Mouse (Mus musculus): ENCODE data around the gene Hoxa6.

The Hoxa6 gene

DNA sequence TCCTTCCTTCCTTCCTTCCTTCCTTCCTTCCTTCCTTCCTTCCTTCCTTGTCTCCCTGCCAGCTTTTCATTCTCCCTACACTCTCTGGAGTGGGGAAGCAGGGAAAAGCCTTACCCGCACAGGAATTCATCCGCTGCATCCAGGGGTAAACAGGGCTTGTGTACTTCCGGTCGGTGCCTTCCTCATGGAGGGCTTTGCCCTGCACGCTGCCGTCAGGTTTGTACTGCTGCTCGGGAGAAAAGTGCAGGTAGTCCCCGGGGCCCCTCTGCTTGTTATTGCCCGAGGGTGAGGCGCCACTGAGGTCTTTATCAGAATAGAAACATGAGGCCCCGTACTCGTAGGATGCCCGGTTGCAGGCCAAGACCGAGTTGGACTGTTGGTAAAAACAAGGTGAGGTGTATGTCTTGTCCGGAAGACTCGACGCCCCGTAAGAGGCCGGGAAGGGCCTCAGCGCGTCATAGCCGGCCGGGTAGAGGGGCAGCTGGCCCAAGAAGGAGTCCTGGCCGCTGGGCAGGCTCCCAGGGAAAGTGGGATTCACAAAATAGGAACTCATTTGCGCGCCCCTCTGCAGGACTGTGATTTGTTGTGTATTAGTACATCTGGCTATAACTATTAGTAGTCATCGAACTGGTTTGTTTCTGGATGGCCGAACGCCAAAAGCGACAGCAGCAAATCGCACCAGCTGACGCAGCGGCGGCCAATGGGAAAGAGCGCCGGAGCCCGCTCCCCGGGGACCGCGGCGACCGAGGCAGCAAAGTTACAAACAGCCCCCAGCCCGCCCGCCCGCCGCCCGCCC lies at the start of gene Hoxa6:
Hoxa6 (minus strand) TSS at position 651 of the 796 bp plus-strand sequence.
- no peak for DNase-seq (ENCODE audit: low spot score)

GRCm38 (mm10) chr6:52256956-52257355 lies 48.4 kb upstream of the Hoxa6 start:
- no peak for DNase-seq (ENCODE audit: low spot score)

DNA sequence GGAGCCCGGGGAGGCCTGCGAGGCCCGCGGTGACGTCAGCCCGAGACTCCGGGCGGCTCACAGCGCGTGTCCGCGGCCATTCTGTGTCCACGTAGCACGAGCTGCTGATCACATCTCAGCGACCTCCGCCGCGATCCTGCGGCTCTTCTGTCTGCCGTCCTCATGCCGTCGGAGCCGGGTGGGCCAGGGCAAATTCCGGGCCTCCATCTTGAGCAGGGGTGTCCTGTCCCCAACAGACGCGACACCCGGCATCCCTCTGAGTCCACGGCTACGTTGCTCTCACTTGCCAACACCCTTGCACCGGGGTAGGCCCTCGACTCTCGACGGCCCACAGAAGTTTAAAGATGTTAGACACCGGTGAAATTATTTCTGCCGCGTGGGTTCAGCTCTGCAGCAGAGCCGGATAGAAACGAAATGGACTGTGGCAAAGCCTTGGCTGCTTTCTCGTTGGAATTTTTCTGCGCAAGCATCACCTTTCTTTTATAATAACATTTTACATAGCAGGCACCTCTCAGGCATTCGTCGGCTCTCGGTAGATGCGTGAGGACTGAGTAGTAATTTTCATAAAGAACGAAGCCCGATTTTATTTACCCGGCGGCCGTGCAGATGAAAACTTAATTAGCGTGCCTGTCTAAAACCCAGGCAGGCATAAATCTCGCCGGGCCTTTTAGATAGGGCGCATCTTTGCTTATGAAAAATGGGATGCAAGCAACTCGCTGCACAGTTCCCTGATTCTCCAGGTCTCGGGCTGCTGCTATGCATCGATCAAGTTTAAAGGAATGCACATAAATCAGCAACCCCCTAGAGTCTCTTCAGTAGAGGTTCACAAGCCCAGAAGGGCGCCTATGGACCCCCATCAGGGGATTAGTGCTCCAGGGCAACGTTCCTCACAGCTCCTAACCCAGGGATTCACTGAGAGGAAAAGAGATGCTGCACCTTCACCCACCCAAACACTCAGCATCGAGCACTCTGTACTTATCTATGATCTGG lies 45.3 kb upstream of the Hoxa6 start:
- no peak for DNase-seq (ENCODE audit: low spot score)

DNA sequence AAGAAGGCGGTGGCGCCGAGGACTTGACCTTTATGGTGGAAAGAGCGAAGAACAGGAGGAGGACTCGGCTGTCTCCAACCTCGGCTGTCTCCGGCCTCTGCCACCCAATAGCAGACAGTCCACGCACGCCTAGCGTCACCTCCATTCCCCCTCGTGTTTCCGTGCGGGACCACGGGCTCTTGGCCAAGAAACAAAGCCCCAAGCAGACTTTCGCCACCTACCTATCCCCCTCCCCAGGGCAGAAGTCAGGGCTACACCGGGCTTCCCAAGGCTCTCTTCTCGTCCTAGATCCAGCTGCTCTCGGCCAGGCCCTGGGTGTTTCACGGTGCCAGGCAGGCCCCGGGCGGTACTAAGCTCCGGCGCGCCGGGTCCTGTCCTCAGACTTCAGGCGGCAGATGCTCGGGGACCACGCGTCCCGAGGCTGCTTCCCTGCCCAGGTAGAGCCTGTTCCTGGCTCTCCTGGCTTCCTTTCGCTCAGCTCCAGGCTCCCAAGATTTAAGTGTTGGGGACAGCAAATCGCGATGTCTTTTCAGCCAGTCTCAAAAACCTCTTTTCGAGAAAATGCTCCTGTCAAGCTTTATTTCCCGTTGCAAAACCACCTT lies 44.4 kb upstream of the Hoxa6 start:
- DNase-seq (ENCODE audit: low spot score), result no peak

GRCm38 (mm10) chr6:52252016-52252774 lies 43.7 kb upstream of the Hoxa6 start:
- DNase-seq (ENCODE audit: low spot score), result no peak

DNA sequence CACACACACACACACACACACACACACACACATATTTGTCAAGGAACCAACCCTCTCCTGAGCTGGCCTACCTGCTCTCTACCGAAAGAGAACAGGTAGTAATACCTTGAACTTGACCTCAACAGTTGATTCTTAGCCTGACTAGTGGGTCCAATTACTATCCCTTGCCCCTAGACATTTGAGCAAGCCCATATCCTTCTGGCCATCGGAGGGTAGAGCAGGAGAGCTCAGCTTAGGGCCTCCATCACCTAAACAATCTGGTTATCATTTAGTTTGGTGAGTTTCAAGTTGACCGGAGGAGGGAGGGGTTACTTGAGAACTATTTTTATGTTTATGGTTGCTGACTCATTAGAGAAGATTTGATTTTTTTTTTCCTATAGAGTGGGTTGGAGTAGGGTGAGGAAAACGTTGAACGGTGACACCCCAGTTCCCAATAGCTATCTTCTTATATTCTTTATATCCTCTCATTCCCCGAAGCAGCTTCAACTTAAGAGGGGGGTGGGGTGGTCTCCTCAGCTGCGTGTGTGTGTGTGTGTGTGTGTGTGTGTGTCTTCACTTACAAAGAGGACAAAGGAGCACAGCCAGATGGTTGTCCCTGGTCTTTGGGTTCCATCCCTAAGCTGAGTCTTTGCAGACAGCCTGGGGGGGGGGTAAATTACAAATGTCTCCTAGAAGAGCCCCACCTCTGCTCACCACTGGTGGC lies 42.8 kb upstream of the Hoxa6 start:
- DNase-seq (ENCODE audit: low spot score), result no peak

DNA sequence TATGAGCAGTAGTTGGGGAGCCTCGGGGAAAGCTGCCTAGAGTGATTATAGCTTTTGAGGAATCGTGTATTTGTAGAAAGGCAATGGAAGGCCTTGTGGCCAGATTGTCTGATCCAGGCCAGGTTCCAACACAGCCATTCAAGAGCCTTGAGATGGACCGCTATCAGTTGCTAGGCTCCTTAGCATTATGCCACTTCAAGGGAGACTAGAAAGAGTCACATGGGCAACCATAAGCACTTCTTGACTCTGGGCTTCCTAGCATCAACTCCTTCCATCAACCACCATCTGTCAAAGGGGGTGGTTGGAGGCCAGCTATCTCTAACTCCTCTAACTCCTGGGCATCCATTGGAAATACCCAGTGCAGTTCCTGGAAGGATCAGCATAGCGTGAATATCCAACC lies 41.3 kb upstream of the Hoxa6 start:
- no peak for DNase-seq (ENCODE audit: low spot score)

- DNase-seq (ENCODE audit: low spot score), result no peak
Observed at GRCm38 (mm10) chr6:52249415-52249738, 40.9 kb upstream of the Hoxa6 start.

DNA sequence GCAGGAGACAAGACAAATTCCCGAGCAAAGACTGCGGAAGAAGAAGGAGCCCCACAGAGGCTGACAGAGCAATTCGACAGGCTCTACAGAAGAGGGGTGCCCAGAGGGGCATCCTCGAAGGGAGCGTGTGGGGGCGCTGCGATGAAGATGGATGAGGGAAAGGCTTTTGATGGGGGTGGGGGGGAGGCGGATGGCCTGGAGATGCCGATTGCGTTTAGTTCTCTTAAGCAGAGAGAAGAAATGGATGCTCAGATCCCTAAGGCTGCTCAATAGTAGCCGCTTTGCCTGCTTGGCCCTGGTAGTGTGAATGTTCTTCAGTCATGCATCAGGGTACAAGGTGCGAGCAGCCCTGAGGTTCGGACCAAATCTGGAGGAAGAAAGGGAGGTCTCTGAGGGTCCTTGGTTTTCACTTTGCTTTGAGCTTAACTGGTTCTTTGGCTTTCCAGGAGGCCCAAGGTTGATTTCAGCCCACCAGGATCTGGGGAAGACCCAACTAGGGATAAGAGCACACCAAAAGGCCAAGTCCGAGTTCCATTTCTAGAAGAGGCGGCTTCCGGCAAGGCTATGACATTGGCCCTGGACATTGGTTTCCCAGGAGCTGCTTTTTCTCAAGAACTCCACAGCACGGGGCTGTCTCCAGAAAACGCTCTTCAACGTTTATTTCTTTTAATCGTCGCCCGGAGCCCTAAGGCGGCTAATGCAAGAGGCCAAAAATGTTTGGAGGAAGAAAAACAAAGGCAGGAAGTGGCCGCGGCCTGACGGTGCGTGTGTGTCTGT lies 40.3 kb upstream of the Hoxa6 start:
- DNase-seq (ENCODE audit: low spot score), result no peak

- DNase-seq (ENCODE audit: low spot score), result no peak
Observed at GRCm38 (mm10) chr6:52247766-52248637, 39.5 kb upstream of the Hoxa6 start.

DNA sequence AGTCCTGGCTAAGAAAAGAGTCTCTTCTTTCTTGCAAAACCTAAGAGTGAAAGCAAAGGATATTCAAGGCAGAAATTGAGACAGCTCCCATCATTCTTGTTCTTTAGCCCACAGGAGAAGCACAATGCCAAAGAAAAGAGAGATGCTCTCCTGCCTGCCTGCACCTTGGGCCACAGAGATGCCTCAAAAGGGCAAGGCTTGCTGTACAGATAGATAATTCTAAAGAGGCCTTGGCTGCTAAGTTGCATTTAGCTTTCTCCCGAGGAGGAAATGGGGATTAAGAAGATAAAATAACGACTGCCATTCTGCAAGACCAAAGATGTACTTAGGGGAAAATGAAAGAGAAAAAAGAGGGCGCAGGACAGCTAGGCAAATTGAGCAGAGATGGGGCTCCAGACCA lies 38.4 kb upstream of the Hoxa6 start:
- DNase-seq (ENCODE audit: low spot score), result no peak

GRCm38 (mm10) chr6:52246403-52246803 lies 37.9 kb upstream of the Hoxa6 start:
- no peak for DNase-seq (ENCODE audit: low spot score)

GRCm38 (mm10) chr6:52245757-52246142 lies 37.2 kb upstream of the Hoxa6 start, which contains the start of gene Hoxa11:
Gene Hoxa11, minus strand, starts transcription at chr6:52245810.
- no peak for DNase-seq (ENCODE audit: low spot score)

DNA sequence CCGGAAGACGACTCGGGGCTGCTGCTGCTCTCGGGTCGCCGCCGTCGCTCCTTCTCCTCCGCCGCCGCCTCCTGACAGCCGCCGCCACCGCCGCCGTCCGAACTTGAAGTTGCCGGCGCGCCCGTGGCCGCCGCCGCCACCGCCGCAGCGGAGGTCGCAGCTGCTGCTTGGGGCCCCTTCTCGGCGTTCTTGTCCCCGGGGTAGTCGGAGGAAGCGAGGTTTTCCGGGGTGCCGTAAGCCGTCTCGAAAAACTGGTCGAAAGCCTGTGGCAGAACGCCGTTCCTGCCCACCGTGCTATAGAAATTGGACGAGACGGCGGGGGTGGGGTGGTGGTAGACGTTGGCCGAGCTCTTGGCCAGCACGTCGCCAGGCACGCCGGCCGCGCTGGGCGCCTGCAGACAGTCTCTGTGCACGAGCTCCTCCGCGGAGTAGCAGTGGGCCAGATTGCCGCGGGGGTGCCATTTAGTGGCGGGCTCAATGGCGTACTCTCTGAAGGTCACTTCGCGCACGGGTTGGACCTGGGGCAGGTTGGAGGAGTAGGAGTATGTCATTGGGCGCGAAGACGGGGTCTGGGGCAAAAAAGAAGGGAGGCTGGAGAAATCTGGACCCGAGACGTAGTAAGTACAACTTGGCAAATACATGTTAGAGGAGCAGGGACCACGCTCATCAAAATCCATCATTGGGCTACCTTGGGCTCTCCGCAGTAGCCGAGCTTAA lies 36.7 kb upstream of the Hoxa6 start:
- DNase-seq (ENCODE audit: low spot score), result no peak

DNA sequence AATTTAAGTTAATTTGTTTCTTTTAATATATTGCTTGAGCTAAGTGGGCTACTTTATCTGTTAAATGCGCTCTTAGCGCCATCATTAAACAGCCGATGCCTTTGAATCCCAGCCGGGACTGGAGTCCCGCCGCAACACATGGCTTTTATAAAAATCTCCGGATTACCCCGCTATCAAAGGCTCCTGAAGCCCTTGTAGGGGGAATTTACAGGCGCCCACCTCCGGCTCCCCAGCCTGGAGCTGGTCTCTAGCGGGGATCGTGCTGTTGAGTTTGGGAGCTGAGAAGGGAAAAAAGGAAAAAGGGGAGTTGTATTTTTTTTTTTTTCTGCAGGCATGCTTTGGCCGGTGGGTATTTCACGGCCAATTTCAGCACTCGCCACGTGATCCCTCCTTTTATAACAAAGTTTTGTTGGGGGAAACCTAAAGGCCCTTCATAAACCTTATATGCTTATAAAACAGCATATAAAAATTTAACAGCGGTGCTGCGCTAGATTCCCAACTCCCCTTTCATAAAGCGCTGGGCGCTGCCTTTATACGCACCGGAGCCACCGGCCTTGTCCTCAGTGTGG lies 36.0 kb upstream of the Hoxa6 start:
- DNase-seq (ENCODE audit: low spot score), result no peak

DNA sequence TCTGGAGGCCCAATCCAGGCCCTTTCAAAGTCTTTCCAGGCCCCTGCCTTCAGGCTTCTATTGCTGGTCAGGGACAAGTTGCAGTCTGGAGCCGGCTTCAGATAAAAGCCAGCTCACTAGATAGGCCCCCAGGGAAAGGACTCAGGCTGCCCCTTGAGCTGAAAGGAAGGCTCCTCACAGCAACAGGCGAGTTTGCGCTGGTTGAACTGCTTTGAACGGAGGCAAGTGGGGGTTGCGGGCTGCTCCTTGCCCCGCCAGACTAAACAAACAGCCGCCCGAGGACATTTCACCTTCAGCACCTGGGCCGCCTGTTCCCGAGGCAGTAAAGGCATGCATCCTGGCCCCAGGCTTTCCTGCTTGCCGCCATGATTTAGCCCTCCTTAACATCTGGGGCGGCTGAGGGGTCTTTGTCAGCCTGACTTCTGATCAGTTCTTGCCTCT lies 35.2 kb upstream of the Hoxa6 start:
- no peak for DNase-seq (ENCODE audit: low spot score)

DNA sequence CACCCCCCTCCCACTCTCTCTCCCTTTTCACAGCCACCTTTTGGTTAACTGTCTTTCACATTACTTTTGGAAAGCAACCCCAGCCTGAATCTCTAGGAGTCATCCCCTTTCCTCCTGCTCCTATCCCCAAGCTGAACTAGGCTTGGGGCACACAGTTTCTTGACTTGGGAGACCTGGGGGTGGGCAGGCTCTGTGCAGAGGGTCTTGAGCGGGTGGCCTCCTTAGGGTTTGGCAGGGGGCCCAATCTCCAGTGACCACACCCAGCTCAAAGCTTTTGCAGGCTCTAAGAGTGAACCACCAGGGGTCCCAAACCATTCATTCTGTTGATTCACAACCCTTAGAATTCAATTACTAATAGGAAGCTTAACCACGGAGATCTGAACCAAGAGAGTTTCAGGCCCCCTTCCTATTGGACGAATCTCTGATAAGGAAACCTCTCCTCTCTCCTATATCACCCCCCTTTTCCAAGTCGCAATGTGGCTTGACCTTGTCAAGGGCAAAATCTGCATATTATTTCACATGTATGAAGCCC lies 34.3 kb upstream of the Hoxa6 start:
- no peak for DNase-seq (ENCODE audit: low spot score)

- no peak for DNase-seq (ENCODE audit: low spot score)
Observed at GRCm38 (mm10) chr6:52241001-52241621, 32.6 kb upstream of the Hoxa6 start.
